Mouse (Mus musculus) limb, embryonic 15.5 days (tissue): Measurements from ENCODE around the gene Egln1. TPM values are rescaled to one million over a fixed set of nuclear protein-coding genes. Genes with fewer than 3 reads are reported as not detected.

ENCODE experiments used
- ATAC-seq: fragments of 200-750 bp; cut with Nextera tagmentation; 2 replicates; pipeline ENCODE4 v1.8.0; 2017; ENCODE audit warnings: low read depth, moderate TSS enrichment; ENCODE audit not compliant: insufficient number of reproducible peaks, low FRiP score, low TSS enrichment
- H3K27ac ChIP-seq: fragments of 300-500 bp; sonication (generic); 2 replicates; pipeline ENCODE4 v1.5.1; 2015; ENCODE audit warnings: moderate library complexity, mild to moderate bottlenecking, inconsistent platforms
- H3K27me3 ChIP-seq: fragments of 300-500 bp; sonication (generic); 2 replicates; pipeline ENCODE4 v1.6.1; 2015; ENCODE audit warnings: inconsistent platforms
- H3K36me3 ChIP-seq: fragments of 300-500 bp; sonication (generic); 2 replicates; pipeline ENCODE4 v1.6.1; 2015; ENCODE audit warnings: inconsistent platforms
- H3K4me1 ChIP-seq: fragments of 300-500 bp; sonication (generic); 2 replicates; pipeline ENCODE4 v1.6.1; 2015; ENCODE audit warnings: inconsistent platforms
- H3K4me2 ChIP-seq: fragments of 300-500 bp; sonication (generic); 2 replicates; pipeline ENCODE4 v1.6.1; 2015; ENCODE audit warnings: mild to moderate bottlenecking, inconsistent platforms
- H3K4me3 ChIP-seq: fragments of 300-500 bp; sonication (generic); 2 replicates; pipeline ENCODE4 v1.5.1; 2015; ENCODE audit warnings: mild to moderate bottlenecking, inconsistent platforms
- H3K9ac ChIP-seq: fragments of 300-500 bp; sonication (generic); 2 replicates; pipeline ENCODE4 v1.6.1; 2015; ENCODE audit warnings: inconsistent platforms
- H3K9me3 ChIP-seq: fragments of 300-500 bp; sonication (generic); 2 replicates; pipeline ENCODE4 v1.6.1; 2016; ENCODE audit warnings: inconsistent platforms
- WGBS: fragments of 180-500 bp; shearing (Covaris S2); methylation state at CpG from one replicate; pipeline ENCODE4 v1.1.7; 2015; 5-methylcytosine and 5-hydroxymethylcytosine counted together
- polyA plus RNA-seq: library from polyadenylated mRNA; unstranded; fragments of >200 nt; fragmentation: Nextera tagmentation; extraction: Ambion mirVana; gene quantifications from 2 replicates; pipeline ENCODE4 v1.2.1, GENCODE M21; 2015

Gene Egln1
- 13.4 and 16.5 TPM in 2 replicates for polyA plus RNA-seq

- Histone ChIP-seq H3K9ac (peak within 1 kb of the TSS; percentile 87), H3K4me3 (peak within 1 kb of the TSS; percentile 86), H3K27ac (peak within 1 kb of the TSS; percentile 96), H3K4me2 (peak within 1 kb of the TSS; percentile 86), H3K27me3 (no peaks in the 10 kb centered on the region), H3K4me1 (peaks cover 43% of the 10 kb centered on the region), H3K36me3 (no peaks in the 10 kb centered on the region), H3K9me3 (no peaks in the 10 kb centered on the region)
- WGBS: under 1% methylated on average over 74 of the region's 98 CpGs
- peak; percentile 87 for ATAC-seq
Measured at GRCm38 (mm10) chr8:124949209-124950068, at the start of gene Egln1. Egln1 (minus strand) TSS chr8:124949324.

- Histone ChIP-seq H3K4me1 (0 out of 2 replicates have a peak, but pooled peaks cover 4% of the 10 kb centered on the region), H3K27me3 (0 out of 2 replicates have a peak, but pooled peaks cover 6% of the 10 kb centered on the region), H3K36me3 (no peaks in the 10 kb centered on the region), H3K9me3 (no peaks in the 10 kb centered on the region), H3K4me3 (no peak overlapping the region), H3K9ac (no peak overlapping the region), H3K27ac (no peak overlapping the region), H3K4me2 (no peak overlapping the region)
- 54% methylated on average over 2 of the region's 2 CpGs for WGBS
- ATAC-seq: no peak
Measured at GRCm38 (mm10) chr8:124995776-124996175, 46.7 kb upstream of the Egln1 start.

GRCm38 (mm10) chr8:124991668-124991926 is 42.5 kb upstream of the Egln1 start:
- Histone ChIP-seq H3K27me3 (0 out of 2 replicates have a peak, but pooled peaks cover 6% of the 10 kb centered on the region), H3K9ac (no peak overlapping the region), H3K27ac (no peak overlapping the region), H3K4me2 (peak overlapping the region; percentile 36), H3K36me3 (no peaks in the 10 kb centered on the region), H3K4me1 (0 out of 2 replicates have a peak, but pooled peaks cover 4% of the 10 kb centered on the region), H3K9me3 (no peaks in the 10 kb centered on the region), H3K4me3 (no peak overlapping the region)
- ATAC-seq: no peak
- 21% methylated on average over 6 of the region's 6 CpGs for WGBS

- H3K9me3 ChIP-seq: no peaks in the 10 kb centered on the region
- 11% methylated on average over 17 of the region's 17 CpGs for WGBS
- 0 out of 2 replicates have a peak, but pooled peaks cover 6% of the 10 kb centered on the region for H3K27me3 ChIP-seq
- H3K9ac ChIP-seq: no peak overlapping the region
- no peak overlapping the region for H3K27ac ChIP-seq
- 0 out of 2 replicates have a peak, but pooled peaks cover 4% of the 10 kb centered on the region for H3K4me1 ChIP-seq
- H3K36me3 ChIP-seq: no peaks in the 10 kb centered on the region
- peak overlapping the region; percentile 36 for H3K4me2 ChIP-seq
- H3K4me3 ChIP-seq: peak overlapping the region; percentile 13
- ATAC-seq: no peak
Measured at GRCm38 (mm10) chr8:124990923-124991667, 42.0 kb upstream of the Egln1 start.

- Histone ChIP-seq H3K36me3 (no peaks in the 10 kb centered on the region), H3K27ac (no peak overlapping the region), H3K4me2 (no peak overlapping the region), H3K4me3 (no peak overlapping the region), H3K4me1 (no peaks in the 10 kb centered on the region), H3K9me3 (no peaks in the 10 kb centered on the region), H3K9ac (no peak overlapping the region), H3K27me3 (no peaks in the 10 kb centered on the region)
- no peak for ATAC-seq
- 85% methylated on average over 8 of the region's 8 CpGs for WGBS
Measured at GRCm38 (mm10) chr8:124980828-124981227, 31.7 kb upstream of the Egln1 start.

GRCm38 (mm10) chr8:124980036-124980435 is 30.9 kb upstream of the Egln1 start:
- no peak overlapping the region for H3K4me2 ChIP-seq
- H3K4me1 ChIP-seq: no peaks in the 10 kb centered on the region
- H3K27ac ChIP-seq: no peak overlapping the region
- no peaks in the 10 kb centered on the region for H3K9me3 ChIP-seq
- H3K36me3 ChIP-seq: no peaks in the 10 kb centered on the region
- H3K27me3 ChIP-seq: no peaks in the 10 kb centered on the region
- ATAC-seq: no peak
- WGBS: 98% methylated on average over 3 of the region's 3 CpGs
- H3K4me3 ChIP-seq: no peak overlapping the region
- no peak overlapping the region for H3K9ac ChIP-seq

- H3K9ac ChIP-seq: no peak overlapping the region
- no peaks in the 10 kb centered on the region for H3K36me3 ChIP-seq
- H3K4me3 ChIP-seq: no peak overlapping the region
- no peak overlapping the region for H3K27ac ChIP-seq
- H3K4me2 ChIP-seq: no peak overlapping the region
- no peaks in the 10 kb centered on the region for H3K4me1 ChIP-seq
- H3K27me3 ChIP-seq: no peaks in the 10 kb centered on the region
- 75% methylated on average over 7 of the region's 7 CpGs for WGBS
- no peaks in the 10 kb centered on the region for H3K9me3 ChIP-seq
- ATAC-seq: no peak
Measured at GRCm38 (mm10) chr8:124978026-124978425, 28.9 kb upstream of the Egln1 start.

GRCm38 (mm10) chr8:124976211-124976610 is 27.1 kb upstream of the Egln1 start:
- Histone ChIP-seq H3K36me3 (no peaks in the 10 kb centered on the region), H3K4me2 (no peak overlapping the region), H3K4me1 (no peaks in the 10 kb centered on the region), H3K9me3 (no peaks in the 10 kb centered on the region), H3K9ac (no peak overlapping the region), H3K27me3 (no peaks in the 10 kb centered on the region), H3K27ac (no peak overlapping the region), H3K4me3 (no peak overlapping the region)
- ATAC-seq: no peak
- WGBS: 82% methylated on average over 6 of the region's 6 CpGs

GRCm38 (mm10) chr8:124974254-124974653 is 25.1 kb upstream of the Egln1 start:
- ATAC-seq: no peak
- WGBS: 73% methylated on average over 4 of the region's 4 CpGs
- Histone ChIP-seq H3K4me3 (no peak overlapping the region), H3K9me3 (no peaks in the 10 kb centered on the region), H3K9ac (no peak overlapping the region), H3K4me2 (no peak overlapping the region), H3K4me1 (no peaks in the 10 kb centered on the region), H3K27ac (no peak overlapping the region), H3K36me3 (no peaks in the 10 kb centered on the region), H3K27me3 (no peaks in the 10 kb centered on the region)

GRCm38 (mm10) chr8:124973221-124973620 is 24.1 kb upstream of the Egln1 start:
- 72% methylated on average over 8 of the region's 8 CpGs for WGBS
- no peak for ATAC-seq
- Histone ChIP-seq H3K36me3 (no peaks in the 10 kb centered on the region), H3K4me2 (no peak overlapping the region), H3K4me1 (no peaks in the 10 kb centered on the region), H3K9me3 (no peaks in the 10 kb centered on the region), H3K9ac (no peak overlapping the region), H3K4me3 (no peak overlapping the region), H3K27ac (no peak overlapping the region), H3K27me3 (no peaks in the 10 kb centered on the region)

- no peak overlapping the region for H3K27ac ChIP-seq
- WGBS: 39% methylated on average over 6 of the region's 6 CpGs
- H3K9ac ChIP-seq: no peak overlapping the region
- no peak for ATAC-seq
- no peaks in the 10 kb centered on the region for H3K9me3 ChIP-seq
- no peak overlapping the region for H3K4me3 ChIP-seq
- H3K4me1 ChIP-seq: no peaks in the 10 kb centered on the region
- no peak overlapping the region for H3K4me2 ChIP-seq
- no peaks in the 10 kb centered on the region for H3K36me3 ChIP-seq
- no peaks in the 10 kb centered on the region for H3K27me3 ChIP-seq
Measured at GRCm38 (mm10) chr8:124970312-124970933, 21.3 kb upstream of the Egln1 start.

GRCm38 (mm10) chr8:124964966-124965365 is 15.8 kb upstream of the Egln1 start:
- H3K9me3 ChIP-seq: no peaks in the 10 kb centered on the region
- H3K27ac ChIP-seq: no peak overlapping the region
- no peak overlapping the region for H3K4me3 ChIP-seq
- no peaks in the 10 kb centered on the region for H3K27me3 ChIP-seq
- no peak for ATAC-seq
- H3K36me3 ChIP-seq: no peaks in the 10 kb centered on the region
- 90% methylated on average over 8 of the region's 8 CpGs for WGBS
- H3K4me1 ChIP-seq: peaks cover 4% of the 10 kb centered on the region
- no peak overlapping the region for H3K4me2 ChIP-seq
- H3K9ac ChIP-seq: no peak overlapping the region
